Mouse (Mus musculus): ENCODE measurements around the gene Tlk1. TPM values are rescaled to one million over a fixed set of nuclear protein-coding genes. Genes with fewer than 3 reads are reported as not detected.

Tlk1 gene
- polyA plus RNA-seq (2015; fragmentation: Nextera tagmentation; extraction: Ambion mirVana): 18.0 and 18.8 TPM in 2 replicates

DNA sequence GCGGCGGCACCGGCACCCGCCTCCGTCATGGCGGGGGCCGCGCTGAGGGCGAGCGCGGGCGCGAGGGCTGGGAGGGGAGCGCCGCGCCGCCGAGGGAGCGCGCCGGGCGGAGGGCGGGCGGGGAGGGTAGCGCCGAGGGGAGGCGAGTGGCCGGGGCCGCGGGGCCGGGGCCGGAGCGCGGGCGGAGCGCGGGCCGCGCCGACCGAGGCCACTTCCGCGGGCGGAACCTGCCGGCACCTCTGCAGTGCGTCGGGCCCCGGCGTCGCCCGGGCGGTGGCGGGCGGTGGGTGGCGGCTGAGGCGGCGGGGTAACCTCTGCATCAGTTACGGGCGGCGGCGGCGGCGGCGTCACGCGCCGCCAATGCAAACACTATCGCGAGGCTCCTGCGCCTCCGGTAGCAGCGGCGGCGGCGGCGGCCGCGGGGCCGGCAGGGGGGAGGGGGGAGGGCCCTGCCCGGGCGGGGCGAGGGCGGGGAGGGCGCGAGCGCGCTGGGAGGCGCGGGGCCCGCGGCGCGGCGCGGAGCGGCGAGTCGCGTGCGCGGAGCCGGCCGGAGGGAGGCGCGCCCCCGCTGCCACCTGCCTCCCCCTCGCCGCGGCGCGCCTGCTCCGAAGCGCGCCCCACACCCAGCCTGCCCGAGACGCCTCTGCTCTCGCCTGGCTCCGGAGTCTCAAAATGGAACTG, at the start of gene Tlk1:
Gene Tlk1, minus strand, starts transcription at position 358 of the 681 bp plus-strand sequence.
- no peaks in the 10 kb centered on the region for H3K27me3 ChIP-seq (replicated peaks)
- ATAC-seq (ENCODE audit: extremely low read depth, insufficient number of reproducible peaks, low FRiP score, low TSS enrichment): peak; percentile 80
- WGBS: under 1% methylated on average over 71 of the region's 118 CpGs
- peak within 1 kb of the TSS; percentile 100 for H3K9ac ChIP-seq
- H3K36me3 ChIP-seq: no peaks in the 10 kb centered on the region
- H3K4me1 ChIP-seq: peaks cover 36% of the 10 kb centered on the region
- peak within 1 kb of the TSS; percentile 93 for H3K4me3 ChIP-seq
- H3K27ac ChIP-seq (replicated peaks): peak within 1 kb of the TSS; percentile 100
- peak within 1 kb of the TSS; percentile 86 for H3K4me2 ChIP-seq
- no peaks in the 10 kb centered on the region for H3K9me3 ChIP-seq

DNA sequence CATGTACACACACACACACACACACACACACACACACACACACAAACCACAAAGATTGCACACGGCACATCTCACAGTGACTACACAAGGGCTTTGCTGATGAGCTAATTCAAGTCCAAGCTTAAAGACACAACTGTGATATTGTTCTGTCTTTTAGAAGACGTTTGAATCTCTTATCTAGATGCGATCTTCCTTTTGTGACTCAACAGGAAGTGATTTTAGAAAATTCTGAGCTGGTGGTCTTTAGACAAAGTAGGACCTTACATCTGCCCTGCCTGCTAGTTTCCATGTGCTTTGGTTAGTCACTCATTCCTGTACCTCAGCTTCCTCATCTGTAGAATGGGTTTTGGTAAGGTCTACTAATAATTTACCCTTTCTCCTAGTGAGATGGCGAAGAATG, 49.6 kb upstream of the Tlk1 start:
- WGBS: 78% methylated on average over 4 of the region's 4 CpGs
- H3K4me2 ChIP-seq: no peak overlapping the region
- no peak overlapping the region for H3K4me3 ChIP-seq
- H3K36me3 ChIP-seq: no peaks in the 10 kb centered on the region
- no peaks in the 10 kb centered on the region for H3K9me3 ChIP-seq
- no peaks in the 10 kb centered on the region for H3K27me3 ChIP-seq (replicated peaks)
- H3K9ac ChIP-seq: no peak overlapping the region
- no peak for ATAC-seq (ENCODE audit: extremely low read depth, insufficient number of reproducible peaks, low FRiP score, low TSS enrichment)
- peaks cover 14% of the 10 kb centered on the region for H3K4me1 ChIP-seq
- no peak overlapping the region for H3K27ac ChIP-seq (replicated peaks)

DNA sequence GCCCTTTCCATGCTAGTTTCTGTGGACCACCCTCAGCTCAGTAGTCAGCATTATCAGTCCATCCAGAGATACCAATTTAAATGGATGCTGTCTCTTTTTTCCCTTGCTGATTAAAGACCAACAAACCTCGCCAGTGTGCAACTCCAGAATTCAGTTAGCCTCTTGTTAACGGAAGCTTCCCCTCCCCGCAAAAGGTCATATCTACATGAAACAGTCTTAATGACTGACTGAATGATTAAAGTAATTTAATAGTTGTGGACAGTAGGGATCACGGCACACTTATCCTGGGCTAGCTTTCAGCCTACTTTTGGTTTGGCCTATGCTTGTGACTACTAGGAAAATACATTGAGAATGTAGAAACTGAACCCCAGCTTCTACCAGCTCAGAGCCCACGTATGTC, 47.6 kb upstream of the Tlk1 start:
- 75% methylated on average over 5 of the region's 5 CpGs for WGBS
- H3K27ac ChIP-seq (replicated peaks): no peak overlapping the region
- peaks cover 16% of the 10 kb centered on the region for H3K4me1 ChIP-seq
- H3K4me2 ChIP-seq: no peak overlapping the region
- H3K4me3 ChIP-seq: no peak overlapping the region
- H3K9me3 ChIP-seq: no peaks in the 10 kb centered on the region
- no peaks in the 10 kb centered on the region for H3K27me3 ChIP-seq (replicated peaks)
- no peaks in the 10 kb centered on the region for H3K36me3 ChIP-seq
- no peak overlapping the region for H3K9ac ChIP-seq
- ATAC-seq (ENCODE audit: extremely low read depth, insufficient number of reproducible peaks, low FRiP score, low TSS enrichment): no peak

DNA sequence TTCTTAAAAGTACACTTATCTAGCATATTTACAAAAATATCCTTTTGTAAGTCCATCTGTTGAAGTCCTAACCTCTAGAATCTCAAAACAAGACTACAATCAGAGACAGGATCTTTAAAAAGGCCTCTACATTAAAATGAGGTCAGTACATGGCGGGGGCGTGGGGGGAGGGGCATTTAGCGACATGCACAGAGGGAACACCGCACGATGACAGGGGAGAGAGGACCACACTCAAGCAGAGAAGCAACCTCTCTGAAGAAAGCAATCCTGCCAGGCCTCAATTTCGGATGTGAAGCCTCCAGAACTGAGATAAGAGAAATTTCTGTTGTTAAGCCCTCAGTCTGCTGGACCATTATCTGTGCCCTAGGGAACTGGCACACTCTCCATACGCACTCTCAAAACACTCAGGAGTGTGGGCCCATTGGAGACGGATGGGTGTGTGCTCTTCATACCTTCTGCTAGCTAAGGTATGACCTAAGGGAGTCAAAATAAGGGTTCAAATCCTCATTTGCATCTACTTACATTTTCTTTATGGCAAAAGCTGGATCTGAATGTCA, 46.0 kb upstream of the Tlk1 start:
- no peaks in the 10 kb centered on the region for H3K36me3 ChIP-seq
- no peak for ATAC-seq (ENCODE audit: extremely low read depth, insufficient number of reproducible peaks, low FRiP score, low TSS enrichment)
- H3K4me1 ChIP-seq: peaks cover 16% of the 10 kb centered on the region
- H3K27ac ChIP-seq (replicated peaks): no peak overlapping the region
- no peaks in the 10 kb centered on the region for H3K9me3 ChIP-seq
- H3K9ac ChIP-seq: no peak overlapping the region
- H3K27me3 ChIP-seq (replicated peaks): no peaks in the 10 kb centered on the region
- no peak overlapping the region for H3K4me3 ChIP-seq
- no peak overlapping the region for H3K4me2 ChIP-seq
- 26% methylated on average over 8 of the region's 8 CpGs for WGBS

DNA sequence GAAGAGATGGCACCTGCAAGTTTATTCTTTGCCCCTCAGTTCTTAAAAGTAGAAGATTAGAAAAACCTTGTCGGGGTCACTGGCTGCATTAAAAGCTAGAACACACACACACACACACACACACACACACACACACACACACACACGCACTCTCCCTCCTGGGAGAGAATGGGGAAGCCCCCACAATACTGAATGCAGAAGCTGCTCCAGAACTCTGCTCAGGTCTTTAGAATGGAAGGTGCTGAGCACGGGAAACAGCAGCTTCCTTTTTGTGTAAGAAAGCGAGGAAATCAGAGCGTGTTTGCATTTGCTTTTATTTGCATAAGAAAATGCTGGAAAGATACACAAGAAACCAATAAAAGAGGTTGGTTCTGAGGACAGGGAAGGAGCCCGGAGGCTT, 45.3 kb upstream of the Tlk1 start:
- no peak for ATAC-seq (ENCODE audit: extremely low read depth, insufficient number of reproducible peaks, low FRiP score, low TSS enrichment)
- H3K27me3 ChIP-seq (replicated peaks): no peaks in the 10 kb centered on the region
- H3K4me2 ChIP-seq: no peak overlapping the region
- H3K36me3 ChIP-seq: no peaks in the 10 kb centered on the region
- H3K4me3 ChIP-seq: no peak overlapping the region
- H3K27ac ChIP-seq (replicated peaks): no peak overlapping the region
- no peak overlapping the region for H3K9ac ChIP-seq
- H3K4me1 ChIP-seq: peaks cover 16% of the 10 kb centered on the region
- H3K9me3 ChIP-seq: no peaks in the 10 kb centered on the region
- 56% methylated on average over 6 of the region's 6 CpGs for WGBS

GRCm38 (mm10) chr2:70869116-70869515, 43.6 kb upstream of the Tlk1 start:
- no peak for ATAC-seq (ENCODE audit: extremely low read depth, insufficient number of reproducible peaks, low FRiP score, low TSS enrichment)
- Histone ChIP-seq H3K4me1 (peaks cover 16% of the 10 kb centered on the region), H3K9ac (no peak overlapping the region), H3K4me3 (no peak overlapping the region), H3K27ac (replicated peaks) (no peak overlapping the region), H3K36me3 (no peaks in the 10 kb centered on the region), H3K4me2 (no peak overlapping the region), H3K27me3 (replicated peaks) (no peaks in the 10 kb centered on the region), H3K9me3 (no peaks in the 10 kb centered on the region)
- 83% methylated on average over 3 of the region's 3 CpGs for WGBS

DNA sequence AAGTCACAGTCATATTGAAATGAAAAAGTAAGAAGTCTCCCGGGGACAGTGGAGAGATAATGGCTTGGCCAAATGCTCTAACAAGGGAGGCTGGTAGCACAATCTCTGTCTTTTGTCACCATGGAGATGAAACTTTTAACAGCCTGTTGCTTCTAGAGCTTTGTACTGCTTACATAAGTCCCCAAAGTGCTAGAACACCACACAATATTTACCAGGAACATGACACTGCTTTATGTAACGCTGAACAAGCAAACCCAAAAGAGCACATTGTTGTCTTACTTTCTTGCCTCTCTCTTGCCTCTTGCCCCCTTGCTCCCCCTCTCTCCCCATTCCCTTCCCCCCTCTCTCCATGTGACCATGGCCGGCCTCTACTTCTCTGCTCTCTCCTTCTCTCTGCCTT, 41.7 kb upstream of the Tlk1 start:
- Histone ChIP-seq H3K9ac (no peak overlapping the region), H3K27me3 (replicated peaks) (no peaks in the 10 kb centered on the region), H3K4me2 (no peak overlapping the region), H3K4me3 (no peak overlapping the region), H3K4me1 (peaks cover 16% of the 10 kb centered on the region), H3K27ac (replicated peaks) (no peak overlapping the region), H3K36me3 (no peaks in the 10 kb centered on the region), H3K9me3 (no peaks in the 10 kb centered on the region)
- WGBS: 69% methylated on average over 3 of the region's 3 CpGs
- ATAC-seq (ENCODE audit: extremely low read depth, insufficient number of reproducible peaks, low FRiP score, low TSS enrichment): no peak

- WGBS: 76% methylated on average over 5 of the region's 5 CpGs
- H3K27ac ChIP-seq (replicated peaks): no peak overlapping the region
Observed at GRCm38 (mm10) chr2:70862881-70863280, 37.4 kb upstream of the Tlk1 start.

GRCm38 (mm10) chr2:70859740-70860139, 34.2 kb upstream of the Tlk1 start:
- Histone ChIP-seq H3K9me3 (0 out of 2 replicates have a peak, but pooled peaks cover 5% of the 10 kb centered on the region), H3K4me3 (no peak overlapping the region), H3K36me3 (no peaks in the 10 kb centered on the region), H3K4me1 (no peaks in the 10 kb centered on the region), H3K4me2 (no peak overlapping the region), H3K9ac (no peak overlapping the region), H3K27ac (replicated peaks) (no peak overlapping the region), H3K27me3 (replicated peaks) (no peaks in the 10 kb centered on the region)
- WGBS: 93% methylated on average over 4 of the region's 4 CpGs
- ATAC-seq (ENCODE audit: extremely low read depth, insufficient number of reproducible peaks, low FRiP score, low TSS enrichment): no peak

More at GRCm38 (mm10) chr2:70862881-70863280, 37.4 kb upstream of the Tlk1 start:
- Histone ChIP-seq H3K4me1 (no peaks in the 10 kb centered on the region), H3K36me3 (no peaks in the 10 kb centered on the region), H3K27me3 (replicated peaks) (no peaks in the 10 kb centered on the region), H3K9me3 (0 out of 2 replicates have a peak, but pooled peaks cover 5% of the 10 kb centered on the region), H3K4me3 (no peak overlapping the region), H3K9ac (no peak overlapping the region), H3K4me2 (no peak overlapping the region)
- no peak for ATAC-seq (ENCODE audit: extremely low read depth, insufficient number of reproducible peaks, low FRiP score, low TSS enrichment)

- Histone ChIP-seq H3K36me3 (no peaks in the 10 kb centered on the region), H3K4me1 (peaks cover 15% of the 10 kb centered on the region), H3K27ac (replicated peaks) (no peak overlapping the region), H3K9me3 (0 out of 2 replicates have a peak, but pooled peaks cover 5% of the 10 kb centered on the region), H3K4me2 (no peak overlapping the region), H3K27me3 (replicated peaks) (no peaks in the 10 kb centered on the region), H3K9ac (no peak overlapping the region), H3K4me3 (no peak overlapping the region)
- WGBS: 74% methylated on average over 3 of the region's 3 CpGs
- no peak for ATAC-seq (ENCODE audit: extremely low read depth, insufficient number of reproducible peaks, low FRiP score, low TSS enrichment)
Observed at GRCm38 (mm10) chr2:70856971-70857370, 31.4 kb upstream of the Tlk1 start.

GRCm38 (mm10) chr2:70854231-70854888, 28.8 kb upstream of the Tlk1 start:
- no peak for ATAC-seq (ENCODE audit: extremely low read depth, insufficient number of reproducible peaks, low FRiP score, low TSS enrichment)
- 81% methylated on average over 8 of the region's 8 CpGs for WGBS
- no peak overlapping the region for H3K9ac ChIP-seq
- no peaks in the 10 kb centered on the region for H3K27me3 ChIP-seq (replicated peaks)
- no peaks in the 10 kb centered on the region for H3K36me3 ChIP-seq
- no peaks in the 10 kb centered on the region for H3K9me3 ChIP-seq
- no peak overlapping the region for H3K4me3 ChIP-seq
- H3K27ac ChIP-seq (replicated peaks): no peak overlapping the region
- no peak overlapping the region for H3K4me2 ChIP-seq
- peaks cover 15% of the 10 kb centered on the region for H3K4me1 ChIP-seq
